Comparison of ENCODE assay signal across 29 mouse cellular contexts in the genomic region with DNA sequence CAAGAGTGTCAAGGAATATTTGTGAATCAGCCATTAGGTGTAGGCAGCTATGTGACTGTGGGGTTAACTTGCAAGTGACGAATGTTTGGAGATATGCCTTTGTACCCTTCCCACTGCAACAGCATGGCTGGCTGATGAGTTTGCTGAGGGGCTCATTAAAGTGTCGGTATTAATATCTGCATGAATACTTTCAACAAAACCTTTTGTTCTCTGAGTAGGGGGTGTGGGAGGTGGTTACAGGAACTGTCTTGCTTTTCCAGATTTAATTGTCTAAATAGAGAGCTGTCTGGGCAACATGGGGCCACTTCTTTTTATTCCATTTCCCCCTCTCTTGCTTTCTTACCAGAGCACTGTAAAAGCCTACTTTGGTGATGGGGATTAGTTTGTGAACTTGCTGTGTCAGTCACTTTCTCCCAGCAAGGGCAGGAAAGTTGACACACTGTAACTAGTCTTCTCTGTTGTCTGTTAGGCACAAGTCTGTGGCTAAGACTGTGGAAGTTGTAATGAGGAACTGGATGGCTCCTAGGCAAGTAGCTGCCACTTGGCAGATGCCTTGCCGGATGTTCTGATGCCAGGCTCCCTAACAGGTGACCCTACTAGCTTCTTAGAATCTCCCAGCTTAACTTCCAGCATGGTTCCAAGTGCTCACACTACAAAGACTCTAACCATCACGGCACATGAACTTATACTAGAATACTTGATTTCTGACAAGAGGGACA.
DNase-seq lines count a peak whose midpoint lies in the region; ATAC-seq and TF ChIP-seq lines count a peak whose summit lies in the region.
"Had no signal": no experiment of that assay in that cellular context is flagged by ENCODE, and none has a peak within 500 bp of the region (broad histone marks: within the 10 kb centered on the region; RNA-seq: fewer than 3 reads in every experiment).

No protein-coding gene starts in this region.

- no peaks in the 10 kb centered on the region for H3K27me3 ChIP-seq in forebrain, embryonic 15.5 days
- H3K27me3 ChIP-seq in forebrain, embryonic 10.5 days (ENCODE audit: poor library complexity, severe bottlenecking): no peaks in the 10 kb centered on the region
- no peaks in the 10 kb centered on the region for H3K27me3 ChIP-seq in Patski
- no peaks in the 10 kb centered on the region for H3K27me3 ChIP-seq in forebrain, postnatal 0 days (ENCODE audit: insufficient read depth, low read length)
- H3K27me3 ChIP-seq in cerebellum, adult 2 months (ENCODE audit: control insufficient read depth, insufficient read depth, low read length): no peaks in the 10 kb centered on the region
- H3K27me3 ChIP-seq: embryonic facial prominence, embryonic 13.5 days; hindbrain, embryonic 15.5 days; limb, embryonic 13.5 days; liver, embryonic 12.5 days; neural tube, embryonic 13.5 days had no signal

- DNase-seq in forebrain, embryonic 10.5 days (ENCODE audit: extremely low spot score, low spot score): no peak
- DNase-seq in Patski (ENCODE audit: low read depth, low spot score): peak; percentile 13
- DNase-seq in forebrain, postnatal 0 days: no peak
- DNase-seq in retina, postnatal 1 day: peak; percentile 77
- no peak for DNase-seq in left cerebral cortex, postnatal 4 days
- no peak for DNase-seq in cerebellum, adult 2 months
- DNase-seq: adrenal gland, adult 2 months; cerebellum, adult 18-20 months; cerebellum, postnatal 25 days; embryo, embryonic 11 days; gastrocnemius, postnatal 14 days; heart, postnatal 4 days; kidney, adult 9 months; kidney, postnatal 25 days; lung, adult 2 months; lung, postnatal 14 days; midbrain, embryonic 14.5 days; right cerebral cortex, adult 18-20 months; right cerebral cortex, postnatal 4 days had no signal

- TF ChIP-seq POLR2A in cerebellum, adult 2 months (IDR thresholded peaks at IDR 0.05; ENCODE audit: borderline replicate concordance, insufficient read depth, low read length): no peak

- WGBS in forebrain, embryonic 15.5 days: 38% methylated on average over 4 of the region's 4 CpGs
- WGBS in forebrain, embryonic 10.5 days: 83% methylated on average over 4 of the region's 4 CpGs
- WGBS in forebrain, postnatal 0 days: 41% methylated on average over 4 of the region's 4 CpGs
- 68% methylated on average over 4 of the region's 4 CpGs for WGBS in cerebellum, adult 2 months

- POLR2A ChIA-PET in Patski (lab: Charles Lee): no interaction called here

- H3K4me3 ChIP-seq in forebrain, embryonic 15.5 days: no peak overlapping the region
- H3K4me3 ChIP-seq in forebrain, embryonic 10.5 days: no peak overlapping the region
- no peak overlapping the region for H3K4me3 ChIP-seq in forebrain, postnatal 0 days (ENCODE audit: low read depth, low read length)
- H3K4me3 ChIP-seq in cerebellum, adult 2 months (replicated peaks; ENCODE audit: insufficient read depth, low read depth, low read length): no peak overlapping the region
- H3K4me3 ChIP-seq: embryonic facial prominence, embryonic 13.5 days; erythroblast, embryonic 14.5 days; heart, embryonic 10.5 days; hindbrain, embryonic 15.5 days; limb, embryonic 13.5 days; liver, embryonic 12.5 days; myocyte; neural tube, embryonic 13.5 days had no signal

- peaks cover 33% of the 10 kb centered on the region for H3K4me1 ChIP-seq in forebrain, embryonic 15.5 days
- H3K4me1 ChIP-seq in forebrain, embryonic 10.5 days: peaks cover 14% of the 10 kb centered on the region
- H3K4me1 ChIP-seq in forebrain, postnatal 0 days (ENCODE audit: insufficient read depth): no peaks in the 10 kb centered on the region
- no peaks in the 10 kb centered on the region for H3K4me1 ChIP-seq in cerebellum, adult 2 months (ENCODE audit: control insufficient read depth, insufficient read depth, low read length)
- H3K4me1 ChIP-seq: heart, embryonic 10.5 days; liver, embryonic 12.5 days had no signal

- peak overlapping the region; percentile 63 for H3K27ac ChIP-seq in forebrain, embryonic 15.5 days (replicated peaks)
- H3K27ac ChIP-seq in forebrain, embryonic 10.5 days: no peak overlapping the region
- no peak overlapping the region for H3K27ac ChIP-seq in forebrain, postnatal 0 days (ENCODE audit: low read depth, low read length)
- H3K27ac ChIP-seq in cerebellum, adult 2 months (ENCODE audit: insufficient read depth, low read length): no peak overlapping the region
- H3K27ac ChIP-seq: embryonic facial prominence, embryonic 13.5 days; heart, embryonic 10.5 days; hindbrain, embryonic 15.5 days; limb, embryonic 13.5 days; liver, embryonic 12.5 days; neural tube, embryonic 13.5 days had no signal

- ATAC-seq in forebrain, embryonic 15.5 days (replicated peaks): no peak
- ATAC-seq in Patski: no peak
- peak; percentile 76 for ATAC-seq in forebrain, postnatal 0 days
- ATAC-seq: intestine, embryonic 16.5 days; liver, embryonic 12.5 days had no signal

- H3K36me3 ChIP-seq in forebrain, embryonic 15.5 days: no peaks in the 10 kb centered on the region
- no peaks in the 10 kb centered on the region for H3K36me3 ChIP-seq in forebrain, embryonic 10.5 days (replicated peaks)
- no peaks in the 10 kb centered on the region for H3K36me3 ChIP-seq in forebrain, postnatal 0 days (ENCODE audit: insufficient read depth)
- H3K36me3 ChIP-seq: embryonic facial prominence, embryonic 13.5 days; heart, embryonic 10.5 days; hindbrain, embryonic 15.5 days; limb, embryonic 13.5 days; liver, embryonic 12.5 days; neural tube, embryonic 13.5 days had no signal

- no peak for TF ChIP-seq CTCF in Patski (IDR thresholded peaks at IDR 0.05)
- no peak for TF ChIP-seq CTCF in forebrain, postnatal 0 days (IDR thresholded peaks at IDR 0.05; ENCODE audit: low read depth)
- no peak for TF ChIP-seq CTCF in cerebellum, adult 2 months (IDR thresholded peaks at IDR 0.05; ENCODE audit: borderline replicate concordance, insufficient read depth, low read depth, low read length)

- CTCF ChIA-PET in Patski (lab: Charles Lee): no interaction called here

- in situ Hi-C loops in Patski (cut with MboI; ENCODE audit: low pct_unique_long_range_greater_than_20kb): no loop called here

- H3K4me2 ChIP-seq in forebrain, embryonic 15.5 days (replicated peaks): no peak overlapping the region
- H3K4me2 ChIP-seq in forebrain, postnatal 0 days (ENCODE audit: low read depth): no peak overlapping the region
- H3K4me2 ChIP-seq: embryonic facial prominence, embryonic 13.5 days; hindbrain, embryonic 15.5 days; limb, embryonic 13.5 days; liver, embryonic 12.5 days; neural tube, embryonic 13.5 days had no signal

- no peak overlapping the region for H3K9ac ChIP-seq in forebrain, embryonic 15.5 days (replicated peaks)
- H3K9ac ChIP-seq in forebrain, postnatal 0 days: no peak overlapping the region
- H3K9ac ChIP-seq: embryonic facial prominence, embryonic 13.5 days; hindbrain, embryonic 15.5 days; limb, embryonic 13.5 days; liver, embryonic 12.5 days; neural tube, embryonic 13.5 days had no signal

- intact Hi-C loops in left cerebral cortex, postnatal 4 days (cut with DNase I): no loop called here

- H3K9me3 ChIP-seq in forebrain, embryonic 15.5 days: no peaks in the 10 kb centered on the region
- no peaks in the 10 kb centered on the region for H3K9me3 ChIP-seq in forebrain, embryonic 10.5 days
- H3K9me3 ChIP-seq in forebrain, postnatal 0 days (ENCODE audit: low read length): no peaks in the 10 kb centered on the region
- H3K9me3 ChIP-seq: embryonic facial prominence, embryonic 13.5 days; heart, embryonic 10.5 days; hindbrain, embryonic 15.5 days; limb, embryonic 13.5 days; liver, embryonic 12.5 days; neural tube, embryonic 13.5 days had no signal

Comparison
In these comparisons a context has a peak if more than half of its experiments do, and no peak if none do; other contexts are left out.
1. DNase-seq: peak in Patski (single experiment) and retina, postnatal 1 day (single experiment); none in forebrain, embryonic 10.5 days (single experiment), forebrain, postnatal 0 days (single experiment), left cerebral cortex, postnatal 4 days (single experiment) and cerebellum, adult 2 months (0 of 2).